Mouse (Mus musculus) CH12.LX (cell line): ENCODE results near the gene Cct6b. TPM values are rescaled to one million over a fixed set of nuclear protein-coding genes. Genes with fewer than 3 reads are reported as not detected.
A peak's percentile ranks its signal among the peaks of the same experiment; 100 is the strongest.

ENCODE experiments used
- DNase-seq: peaks from one replicate; pipeline ENCODE4 v3.0.0-alpha.2; 2013; ENCODE audit errors: extremely low read depth
- H3K27ac ChIP-seq: 2 replicates; pipeline ENCODE4 v1.5.1; 2012; ENCODE audit warnings: low read depth, mild to moderate bottlenecking, control low read depth, moderate library complexity; ENCODE audit not compliant: insufficient read depth
- H3K27me3 ChIP-seq: replicated peaks from 2 replicates; pipeline ENCODE3; 2012; ENCODE audit warnings: inconsistent platforms
- H3K36me3 ChIP-seq, 2 experiments: replicated peaks in 1 of 2; 2 replicates each; pipeline versions ENCODE3 to v1.6.1; 2012; ENCODE audit warnings: inconsistent platforms in 1 of 2, low read length in 1 of 2, mild to moderate bottlenecking in 1 of 2, mixed read lengths in 1 of 2, moderate library complexity in 1 of 2; ENCODE audit not compliant: control insufficient read depth in 1 of 2, insufficient read depth in 1 of 2
- H3K4me1 ChIP-seq, 2 experiments: 2 replicates each; pipeline ENCODE4 v1.6.1; 2012; ENCODE audit warnings: inconsistent platforms in 1 of 2, moderate library complexity in 1 of 2; ENCODE audit not compliant: insufficient read depth in 2 of 2, control insufficient read depth in 1 of 2
- H3K4me2 ChIP-seq: 2 replicates; pipeline ENCODE4 v1.6.1; 2012; ENCODE audit warnings: low read depth, mild to moderate bottlenecking, control low read depth; ENCODE audit not compliant: poor library complexity, insufficient read depth, severe bottlenecking
- H3K4me3 ChIP-seq, 3 experiments: fragments of 150-350 bp in 1 of 3; sonication (generic) in 1 of 3; replicated peaks in 1 of 3; 2 replicates each; pipeline versions ENCODE3 to v1.5.1; 2011 to 2012; ENCODE audit warnings: low read depth in 2 of 3, low read length in 2 of 3, mild to moderate bottlenecking in 2 of 3, moderate library complexity in 2 of 3, control low read depth in 1 of 3, improper control_type of control experiment in 1 of 3, inconsistent platforms in 1 of 3, mixed read lengths in 1 of 3; ENCODE audit not compliant: poor library complexity in 1 of 3
- H3K79me2 ChIP-seq: replicated peaks from 2 replicates; pipeline ENCODE4 v1.6.1; 2012; ENCODE audit warnings: mild to moderate bottlenecking, moderate library complexity; ENCODE audit not compliant: control insufficient read depth, poor library complexity, insufficient read depth, severe bottlenecking; ENCODE audit errors: extremely low read depth
- H3K9ac ChIP-seq: 2 replicates; pipeline ENCODE4 v1.6.1; 2012; ENCODE audit warnings: low read depth, mild to moderate bottlenecking, control low read depth, moderate library complexity; ENCODE audit not compliant: insufficient read depth
- H3K9me3 ChIP-seq: replicated peaks from 2 replicates; pipeline ENCODE3; 2012; ENCODE audit warnings: low read length, inconsistent platforms, mixed read lengths
- BHLHE40 ChIP-seq: IDR thresholded peaks from 2 replicates; pipeline ENCODE4 v1.6.1; 2011; ENCODE audit warnings: mild to moderate bottlenecking, low read depth, low read length, improper control_type of control experiment
- CHD1 ChIP-seq: IDR thresholded peaks from 2 replicates; pipeline ENCODE4 v1.6.1; 2012; ENCODE audit warnings: low read depth, low read length, improper control_type of control experiment, inconsistent platforms
- CHD2 ChIP-seq: IDR thresholded peaks from 2 replicates; pipeline ENCODE4 v1.6.1; 2011; ENCODE audit warnings: low read length, improper control_type of control experiment
- CTCF ChIP-seq, 2 experiments: IDR thresholded peaks in 1 of 2; conservative IDR thresholded peaks in 1 of 2; 2 replicates each; pipeline ENCODE4 v1.5.1; 2011 to 2012; ENCODE audit warnings: low read depth in 2 of 2, low read length in 2 of 2, improper control_type of control experiment in 1 of 2, inconsistent platforms in 1 of 2, mild to moderate bottlenecking in 1 of 2, moderate library complexity in 1 of 2
- GABPA ChIP-seq: IDR thresholded peaks from 2 replicates; pipeline ENCODE4 v1.6.1; 2012; ENCODE audit warnings: low read depth, low read length, improper control_type of control experiment, inconsistent platforms; ENCODE audit not compliant: insufficient replicate concordance
- JUND ChIP-seq: conservative IDR thresholded peaks from 2 replicates; pipeline ENCODE4 v1.6.1; 2011; ENCODE audit warnings: low read depth, low read length, improper control_type of control experiment
- MAFK ChIP-seq: IDR thresholded peaks from 2 replicates; pipeline ENCODE4 v1.6.1; 2011; ENCODE audit warnings: low read length, improper control_type of control experiment; ENCODE audit not compliant: insufficient replicate concordance
- MEF2A ChIP-seq: IDR thresholded peaks from 2 replicates; pipeline ENCODE4 v1.6.1; 2014; ENCODE audit warnings: low read depth, mild to moderate bottlenecking, inconsistent platforms, low read length, improper control_type of control experiment, borderline replicate concordance
- MYC ChIP-seq: IDR thresholded peaks from 2 replicates; pipeline ENCODE4 v1.6.1; 2011; ENCODE audit warnings: low read depth, mild to moderate bottlenecking, improper control_type of control experiment, low read length
- NRF1 ChIP-seq: IDR thresholded peaks from 2 replicates; pipeline ENCODE4 v1.6.1; 2014; ENCODE audit warnings: low read depth, mild to moderate bottlenecking, inconsistent platforms, low read length, improper control_type of control experiment, moderate library complexity
- PAX5 ChIP-seq: IDR thresholded peaks from 2 replicates; pipeline ENCODE4 v1.6.1; 2012; ENCODE audit warnings: low read length, inconsistent platforms, mixed read lengths
- RAD21 ChIP-seq: IDR thresholded peaks from 2 replicates; pipeline ENCODE4 v1.6.1; 2011; ENCODE audit warnings: low read depth, mild to moderate bottlenecking, low read length, improper control_type of control experiment, moderate library complexity
- RCOR1 ChIP-seq: conservative IDR thresholded peaks from 2 replicates; pipeline ENCODE4 v1.6.1; 2012; ENCODE audit warnings: low read depth, mild to moderate bottlenecking, inconsistent platforms, low read length, improper control_type of control experiment
- SMC3 ChIP-seq: IDR thresholded peaks from 2 replicates; pipeline ENCODE4 v1.6.1; 2011; ENCODE audit warnings: low read depth, low read length, improper control_type of control experiment
- TCF12 ChIP-seq: IDR thresholded peaks from 2 replicates; pipeline ENCODE4 v1.6.1; 2014; ENCODE audit warnings: low read depth, mild to moderate bottlenecking, inconsistent platforms, low read length, improper control_type of control experiment
- USF2 ChIP-seq: conservative IDR thresholded peaks from 2 replicates; pipeline ENCODE4 v1.6.1; 2011; ENCODE audit warnings: low read depth, low read length, improper control_type of control experiment
- dilution Hi-C: fragments of 300-500 bp; cut with MboI; formaldehyde crosslinking; loops from 2 replicates; pipeline ENCODE4 v1.14.3; 2020; ENCODE audit warnings: low sequenced_read_pairs; ENCODE audit not compliant: extremely low pct_unique_long_range_greater_than_20kb, extremely low pct_ligation_motif_present
- in situ Hi-C: fragments of 300-500 bp; cut with MboI; formaldehyde crosslinking; loops from 3 replicates; pipeline ENCODE4 v1.14.3; 2019; ENCODE audit warnings: low sequenced_read_pairs, low pct_ligation_motif_present, low pct_unique_long_range_greater_than_20kb, mixed read lengths
- polyA plus RNA-seq: library from polyadenylated mRNA; unstranded; fragments of >175 nt; gene quantifications from 2 replicates; pipeline ENCODE4 v1.2.1, GENCODE M21; 2012; ENCODE audit warnings: low read depth; ENCODE audit not compliant: insufficient read length
- total RNA-seq, 2 experiments: library from RNA; depleted of rRNA; stranded (reverse); fragments of 300-350 nt in 1 of 2; fragments of >200 nt in 1 of 2; gene quantifications; 2 replicates each; pipeline ENCODE4 v1.2.3; 2012 to 2014

Cct6b gene
- total and polyA plus RNA-seq, 3 experiments = 0.24 to 0.64 (median 0.44) TPM

DNA sequence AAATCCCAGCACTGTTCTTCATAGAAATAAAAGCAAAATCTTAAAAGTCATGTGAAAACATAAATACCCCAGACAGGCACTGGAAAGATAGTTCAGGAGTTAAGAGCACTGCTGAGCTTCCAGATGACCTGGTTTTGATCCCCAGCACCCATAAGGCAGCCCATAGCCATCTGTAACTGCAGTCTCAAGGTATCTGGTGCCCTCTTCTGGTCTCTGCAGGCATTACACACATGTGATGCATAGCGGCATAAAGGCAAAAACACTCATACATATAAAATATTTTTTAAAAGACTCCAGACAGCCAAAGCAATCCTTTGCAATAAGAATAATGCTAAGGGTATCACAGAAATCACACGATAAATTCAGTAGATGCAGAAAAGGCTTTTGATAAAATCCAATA, 37.3 kb downstream of the Cct6b start:
- Histone ChIP-seq H3K4me3 (no peak overlapping the region), H3K79me2 (no peaks in the 10 kb centered on the region), H3K36me3 (no peaks in the 10 kb centered on the region), H3K4me2 (no peak overlapping the region), H3K27ac (no peak overlapping the region), H3K9me3 (peaks cover 3% of the 10 kb centered on the region), H3K4me1 (peaks cover 2 to 8% of the 10 kb centered on the region in 2 experiments; a peak in 3 of 4 replicates), H3K27me3 (peaks cover 19% of the 10 kb centered on the region), H3K9ac (no peak overlapping the region)
- in situ Hi-C loops (no loop called here), dilution Hi-C loops (no loop called here)
- no peak for DNase-seq
- peak in 1 of 2 experiments; percentile 38; a peak in 2 of 4 replicates for TF ChIP-seq CTCF (conservative IDR thresholded peaks at IDR 0.05 in 1 of 2, IDR thresholded peaks at IDR 0.05 in 1 of 2; ENCODE audit: low read depth in 2 of 2, low read length in 2 of 2)
- no peak for TF ChIP-seq RCOR1
- peak; percentile 16; the same call in 1 of the 2 replicates for TF ChIP-seq RAD21
- TF ChIP-seq NRF1 = no peak

DNA sequence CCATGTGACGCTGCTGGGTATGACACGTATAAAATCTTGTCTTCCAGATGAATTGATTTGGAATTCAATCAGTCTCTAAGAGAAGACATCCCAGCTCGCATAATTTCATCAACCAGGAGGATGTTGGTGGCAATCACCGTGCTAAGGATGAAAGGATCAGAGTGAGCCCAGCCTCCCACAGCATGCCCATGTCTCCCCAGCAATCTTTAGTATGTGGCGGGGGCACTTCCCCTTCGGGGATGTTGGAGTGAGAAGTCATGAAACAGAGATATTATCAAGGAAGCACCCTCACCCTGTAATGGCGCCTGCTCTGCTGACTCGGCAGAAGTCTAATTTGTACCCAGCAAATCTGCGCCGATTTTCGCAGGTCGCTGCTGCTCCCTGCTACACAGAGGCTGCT, 44.8 kb downstream of the Cct6b start:
- in situ Hi-C loops = no loop called here
- TF ChIP-seq MYC (no peak), MAFK (0 out of 2 replicates have a peak, but pooled peaks have one; percentile 37)
- Histone ChIP-seq H3K27ac (no peak overlapping the region), H3K4me2 (no peak overlapping the region), H3K4me1 (no peaks in the 10 kb centered on the region), H3K9ac (no peak overlapping the region), H3K9me3 (no peaks in the 10 kb centered on the region), H3K79me2 (no peaks in the 10 kb centered on the region), H3K36me3 (no peaks in the 10 kb centered on the region), H3K4me3 (no peak overlapping the region), H3K27me3 (peaks cover 5% of the 10 kb centered on the region)
- DNase-seq = no peak
- dilution Hi-C loops = no loop called here

DNA sequence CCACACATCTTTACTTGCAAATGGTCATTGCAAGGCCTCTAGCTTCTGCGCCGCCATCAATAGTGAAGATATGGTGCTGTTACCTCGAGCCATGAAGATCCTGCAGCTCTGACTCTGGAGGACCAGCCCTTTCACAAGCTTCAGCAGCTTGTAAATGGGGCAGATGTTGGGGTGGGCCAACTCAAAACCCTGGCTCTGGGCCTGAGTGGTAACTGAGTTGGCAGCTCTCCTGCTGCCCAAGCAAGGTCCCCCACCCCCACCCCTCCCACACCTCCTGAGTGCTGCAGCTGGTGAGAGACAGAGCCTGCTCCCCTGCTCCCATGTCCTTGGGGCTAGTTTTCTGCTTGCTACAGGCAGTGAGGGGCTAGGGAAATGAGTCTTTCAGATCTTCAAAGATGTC, 51.4 kb downstream of the Cct6b start:
- no peak for DNase-seq
- Histone ChIP-seq H3K4me2 (no peak overlapping the region), H3K9ac (no peak overlapping the region), H3K9me3 (no peaks in the 10 kb centered on the region), H3K4me1 (peaks cover 0 to 2% of the 10 kb centered on the region in 2 experiments; a peak in 1 of 4 replicates), H3K27ac (no peak overlapping the region), H3K36me3 (no peaks in the 10 kb centered on the region), H3K4me3 (no peak overlapping the region), H3K27me3 (peaks cover 13% of the 10 kb centered on the region), H3K79me2 (no peaks in the 10 kb centered on the region)
- dilution Hi-C loops = no loop called here
- in situ Hi-C loops = no loop called here
- no peak for TF ChIP-seq MEF2A
- no peak for TF ChIP-seq GABPA
- TF ChIP-seq USF2 = no peak
- no peak for TF ChIP-seq CTCF (conservative IDR thresholded peaks at IDR 0.05 in 1 of 2, IDR thresholded peaks at IDR 0.05 in 1 of 2; ENCODE audit: low read depth in 2 of 2, low read length in 2 of 2)
- TF ChIP-seq TCF12 = no peak
- no peak for TF ChIP-seq CHD1
- no peak for TF ChIP-seq PAX5
- no peak for TF ChIP-seq BHLHE40
- TF ChIP-seq JUND = no peak
- no peak for TF ChIP-seq CHD2
- TF ChIP-seq SMC3 = no peak
